Mouse (Mus musculus) left cerebral cortex, adult 11 months (tissue): ENCODE results near the gene Acpp.

ENCODE experiments used
- DNase-seq: peaks from one replicate; pipeline ENCODE4 v3.0.0; 2022; ENCODE audit warnings: low spot score

Gene Acpp

DNA sequence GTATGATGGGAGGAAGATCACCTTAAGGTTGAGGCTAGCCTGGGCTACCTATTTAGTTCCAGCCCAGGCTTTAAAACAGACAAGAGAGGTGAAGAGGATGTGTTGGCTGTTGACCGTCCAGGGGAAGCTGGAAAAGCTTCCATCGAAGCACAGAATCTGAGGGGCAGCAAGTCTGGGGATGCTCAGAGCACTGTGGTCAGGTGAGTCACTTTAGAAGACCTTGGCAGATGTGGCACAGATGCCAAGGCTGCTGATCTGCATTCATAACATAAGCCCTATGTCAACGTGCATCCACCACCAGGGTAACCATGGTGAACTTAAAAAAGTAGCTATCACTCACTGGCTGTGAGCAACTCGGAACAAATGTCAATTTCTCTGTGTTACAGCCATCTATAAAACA is 85.9 kb downstream of the Acpp start:
- DNase-seq, result no peak

- DNase-seq, result no peak
Observed at GRCm38 (mm10) chr9:104251111-104251510, 86.4 kb downstream of the Acpp start.

DNA sequence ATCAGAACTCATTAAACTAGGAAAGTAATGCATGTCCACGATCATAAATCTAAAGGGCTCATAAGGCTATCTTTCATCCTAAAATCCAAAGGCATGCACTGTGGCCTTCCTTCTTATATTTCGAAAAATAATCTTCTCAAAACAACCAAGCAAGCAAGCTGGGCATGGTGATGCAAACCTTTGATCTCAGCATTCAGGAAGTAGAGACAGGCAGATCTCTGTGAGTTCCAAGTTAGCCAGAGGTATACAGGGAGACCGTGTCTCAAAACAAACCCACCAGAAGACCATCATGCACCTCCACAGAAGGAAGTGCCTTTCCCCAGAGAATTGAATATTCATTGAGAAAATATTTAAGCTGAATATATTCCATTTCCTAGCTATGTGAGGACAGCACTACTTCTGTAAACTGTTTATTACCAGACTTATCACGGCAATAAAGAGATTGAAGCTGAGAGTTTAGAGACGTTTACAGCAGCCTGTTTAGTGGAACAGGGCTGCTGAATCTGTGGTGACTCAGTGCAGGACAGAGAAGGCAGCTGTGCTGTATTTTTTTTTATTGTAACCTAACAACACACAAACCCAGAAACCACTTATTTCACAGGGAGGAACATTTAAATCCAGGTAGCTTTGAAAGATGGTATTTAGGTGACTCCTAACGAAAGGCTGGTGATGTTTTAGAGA is 90.1 kb downstream of the Acpp start:
- DNase-seq, result no peak

DNA sequence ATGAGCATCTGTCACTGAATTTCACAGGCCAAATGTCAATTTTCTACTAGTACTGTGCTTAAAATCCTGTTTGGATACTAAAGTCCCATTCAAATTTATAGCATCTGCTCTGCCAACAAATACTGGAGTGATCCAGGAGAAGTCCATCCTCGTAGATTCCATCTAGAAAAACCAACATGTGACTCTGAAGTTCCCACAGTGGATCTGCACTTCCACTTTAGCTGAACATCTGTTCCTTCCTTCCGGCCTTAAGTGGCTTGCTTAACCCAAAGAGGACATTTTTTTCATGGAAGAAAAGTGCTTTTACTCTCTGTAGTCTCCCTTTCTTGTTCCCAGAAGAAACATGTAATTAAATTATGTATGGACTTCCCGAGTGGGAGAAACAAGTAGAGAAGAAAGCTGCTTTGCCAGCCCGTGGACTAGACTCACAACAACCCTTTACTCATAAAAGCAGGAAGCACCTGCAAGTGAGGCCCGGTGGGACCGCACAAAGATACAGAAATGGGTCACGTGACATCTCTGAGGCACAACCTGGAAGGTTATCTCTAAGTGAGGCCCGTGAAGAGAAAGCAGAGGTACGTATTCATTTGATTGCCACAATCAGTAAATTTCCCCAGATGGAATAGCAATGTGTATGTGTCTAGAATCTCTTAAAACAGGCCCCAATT is 93.6 kb downstream of the Acpp start:
- no peak for DNase-seq

DNA sequence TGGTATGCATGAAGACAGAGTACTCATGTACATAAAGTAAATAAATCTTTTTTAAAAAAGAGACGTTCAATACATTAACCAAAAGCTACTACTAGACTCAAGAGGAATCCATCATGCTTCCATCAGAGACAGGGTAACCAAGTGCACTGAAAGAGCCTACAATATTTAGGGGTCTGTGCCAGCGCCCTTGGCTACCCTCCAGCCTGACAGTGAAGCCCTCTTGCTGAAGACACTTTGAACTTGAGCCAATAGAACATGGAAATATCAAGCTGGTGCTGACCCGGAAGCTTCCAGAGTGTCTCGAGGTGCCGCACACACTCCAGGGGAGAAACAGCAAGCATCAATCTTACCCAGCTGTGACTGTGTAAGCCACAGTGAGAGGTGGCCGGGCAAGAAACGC is 97.4 kb downstream of the Acpp start:
- no peak for DNase-seq

DNA sequence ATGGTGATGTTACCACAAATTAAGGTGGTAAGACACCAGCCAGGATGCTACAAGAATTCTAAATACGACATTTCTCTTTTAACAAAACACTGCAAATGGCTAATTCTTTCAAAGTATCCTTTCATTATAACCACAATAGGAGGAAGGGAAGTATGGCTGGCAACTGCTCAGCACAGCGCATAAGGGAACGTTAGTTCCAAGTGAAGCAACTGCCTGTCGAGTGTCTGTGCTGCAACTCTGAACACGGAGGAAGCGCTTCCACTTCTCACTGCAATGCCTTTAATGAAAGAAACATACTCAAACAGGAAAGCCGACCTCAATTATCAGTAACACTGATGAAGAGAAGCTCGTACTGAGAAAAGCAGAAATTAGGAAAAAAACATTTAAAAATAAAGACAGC is 98.5 kb downstream of the Acpp start:
- DNase-seq, result no peak
